Mouse (Mus musculus) brain, embryonic 14.5 days (tissue): ENCODE measurements around the gene Grb10.

ENCODE experiments used
- CTCF ChIP-seq: fragments of 200-500 bp; IDR thresholded peaks from 2 replicates; pipeline ENCODE4 v1.5.1; 2012; ENCODE audit warnings: inconsistent platforms, mild to moderate bottlenecking, moderate library complexity, borderline replicate concordance; ENCODE audit not compliant: insufficient read depth, insufficient read length; ENCODE audit errors: extremely low read depth
- POLR2A ChIP-seq: fragments of 200-500 bp; IDR thresholded peaks from 2 replicates; pipeline ENCODE4 v1.6.1; 2012; ENCODE audit warnings: mild to moderate bottlenecking, inconsistent platforms, borderline replicate concordance; ENCODE audit not compliant: poor library complexity, insufficient read depth, insufficient read length, severe bottlenecking; ENCODE audit errors: extremely low read depth

DNA sequence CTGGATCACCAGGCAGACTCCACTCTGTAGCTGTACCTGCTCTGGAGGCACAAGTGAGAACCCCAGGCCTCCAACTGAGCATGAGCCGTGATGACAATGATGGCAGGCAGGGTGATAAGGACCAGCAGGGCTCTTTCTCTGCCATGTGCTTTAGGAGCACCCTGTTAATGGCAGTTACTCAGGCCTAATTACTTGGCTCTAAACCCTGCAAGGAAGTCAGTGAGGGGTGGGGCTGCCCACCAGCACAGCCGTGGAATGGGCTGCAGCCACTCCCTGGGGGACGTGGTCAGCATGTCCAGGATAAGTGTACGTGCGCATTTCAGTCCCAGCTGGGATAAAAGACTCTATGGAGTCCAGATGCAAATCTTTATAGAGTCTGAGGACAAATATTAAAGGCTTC is 5.7 kb downstream of the Grb10 start:
- TF ChIP-seq CTCF: no peak
- TF ChIP-seq POLR2A: no peak
